ENCODE assay signal across 22 mouse cellular contexts in genomic region chr5:38440252-38441005, GRCm38 (mm10).
A peak's percentile ranks its signal among the peaks of the same experiment; 100 is the strongest.
DNase-seq lines count a peak whose midpoint lies in the region; ATAC-seq and TF ChIP-seq lines count a peak whose summit lies in the region.
"Had no signal": no experiment of that assay in that cellular context is flagged by ENCODE, and none has a peak within 500 bp of the region (broad histone marks: within the 10 kb centered on the region; RNA-seq: fewer than 3 reads in every experiment).

No protein-coding gene starts in this region.

- TF ChIP-seq CTCF in cerebellum, adult 2 months (IDR thresholded peaks at IDR 0.05; ENCODE audit: borderline replicate concordance, insufficient read depth, low read depth, low read length): no peak

- peak; percentile 46 to 80 for DNase-seq in frontal cortex, adult 2 months (ENCODE audit: extremely low spot score in 1 of 2, low spot score in 1 of 2)
- DNase-seq in frontal cortex, postnatal 25 days (ENCODE audit: low spot score in 2 of 2): no peak
- DNase-seq in brain, adult 2 months (ENCODE audit: low read depth, low spot score): peak; percentile 94
- peak; percentile 63 to 81 for DNase-seq in cerebellum, adult 2 months
- DNase-seq in cerebellum, postnatal 36 days: peak; percentile 55 to 62
- DNase-seq in layer of hippocampus, adult 9-10 months (ENCODE audit: low spot score): no peak
- DNase-seq: adrenal gland, adult 2 months; heart, adult 18-20 months; heart, postnatal 36 days; kidney, postnatal 4 days; liver, postnatal 0 days; lung, postnatal 10 days; midbrain, embryonic 14.5 days; thymus, postnatal 36 days had no signal

- peaks cover 16% of the 10 kb centered on the region for H3K4me1 ChIP-seq in cerebellum, adult 2 months (ENCODE audit: control insufficient read depth, insufficient read depth, low read length)
- H3K4me1 ChIP-seq: heart, embryonic 13.5 days; hindbrain, embryonic 15.5 days; kidney, embryonic 15.5 days; megakaryocyte, embryonic 14.5 days had no signal

- H3K27me3 ChIP-seq in cerebellum, adult 2 months (ENCODE audit: control insufficient read depth, insufficient read depth, low read length): no peaks in the 10 kb centered on the region
- H3K27me3 ChIP-seq: heart, embryonic 13.5 days; hindbrain, embryonic 15.5 days; kidney, embryonic 15.5 days; megakaryocyte, embryonic 14.5 days; neural tube, embryonic 15.5 days had no signal

- no peak for TF ChIP-seq POLR2A in cerebellum, adult 2 months (IDR thresholded peaks at IDR 0.05; ENCODE audit: borderline replicate concordance, insufficient read depth, low read length)

- no peak overlapping the region for H3K4me3 ChIP-seq in cerebellum, adult 2 months (replicated peaks; ENCODE audit: insufficient read depth, low read depth, low read length)
- H3K4me3 ChIP-seq: heart, embryonic 13.5 days; hindbrain, embryonic 15.5 days; kidney, embryonic 15.5 days; megakaryocyte, embryonic 14.5 days; neural tube, embryonic 15.5 days had no signal

- peak overlapping the region; percentile 36; the same call in 1 of the 2 replicates for H3K27ac ChIP-seq in cerebellum, adult 2 months (ENCODE audit: insufficient read depth, low read length)
- H3K27ac ChIP-seq: heart, embryonic 13.5 days; hindbrain, embryonic 15.5 days; kidney, embryonic 15.5 days had no signal

- 18% methylated on average over 9 of the region's 9 CpGs for WGBS in cerebellum, adult 2 months

- ATAC-seq in activated CD4-positive, CD25-positive, alpha-beta regulatory T cell, adult 4 months: no peak
- no peak for ATAC-seq in erythroid progenitor cell, adult 5-6 weeks (replicated peaks; ENCODE audit: low FRiP score, poor library complexity, severe bottlenecking)
- ATAC-seq: intestine, postnatal 0 days; liver, postnatal 0 days had no signal

Comparison
In these comparisons a context has a peak if more than half of its experiments do, and no peak if none do; other contexts are left out.
1. DNase-seq: peak in frontal cortex, adult 2 months (2 of 2), brain, adult 2 months (single experiment), cerebellum, adult 2 months (2 of 2) and cerebellum, postnatal 36 days (2 of 2); none in frontal cortex, postnatal 25 days (0 of 2) and layer of hippocampus, adult 9-10 months (single experiment).